Mouse (Mus musculus): ENCODE results near the gene Ptprk.

DNA sequence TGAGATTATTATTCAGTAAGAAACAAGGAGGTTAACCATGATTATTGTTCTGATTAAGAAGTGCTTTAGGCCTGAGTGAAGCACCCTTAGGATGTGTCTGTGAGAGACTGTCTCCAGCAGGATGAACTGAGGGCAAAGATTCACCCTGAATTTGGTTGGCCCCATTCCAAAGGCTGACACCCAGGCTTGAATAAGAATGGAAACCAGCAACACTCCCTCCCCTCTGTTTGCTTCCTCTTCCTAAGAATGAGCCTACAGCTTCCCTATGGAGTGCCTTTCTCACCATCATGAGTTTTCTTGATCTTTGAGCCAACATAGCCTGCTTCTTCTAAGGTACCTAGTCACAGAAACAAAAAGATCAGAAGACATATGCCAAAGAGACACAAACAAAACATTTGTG lies 350.8 kb downstream of the Ptprk start:
- no peak for TF ChIP-seq CTCF (IDR thresholded peaks at IDR 0.05)
- TF ChIP-seq EP300 (IDR thresholded peaks at IDR 0.05; ENCODE audit: insufficient read depth, low read depth, low read length), result no peak
- TF ChIP-seq POLR2A (IDR thresholded peaks at IDR 0.05; ENCODE audit: insufficient read depth, low read depth, low read length), result no peak
